Mouse (Mus musculus) heart, adult 2 months (tissue): ENCODE results near the gene Gm10320. TPM values are rescaled to one million over a fixed set of nuclear protein-coding genes. Genes with fewer than 3 reads are reported as not detected.

Experiments
- DNase-seq, 2 experiments: peaks; one replicate each; pipeline ENCODE4 v3.0.0; 2021
- H3K27ac ChIP-seq: fragments of 200-600 bp; 2 replicates; pipeline ENCODE4 v1.8.1; 2022
- H3K27me3 ChIP-seq: fragments of 200-500 bp; 2 replicates; pipeline ENCODE4 v1.6.1; 2012; ENCODE audit warnings: mild to moderate bottlenecking, low read length, inconsistent platforms, mixed read lengths; ENCODE audit not compliant: control insufficient read depth, insufficient read depth
- H3K36me3 ChIP-seq: fragments of 200-500 bp; 2 replicates; pipeline ENCODE4 v1.6.1; 2012; ENCODE audit warnings: low read length, inconsistent platforms; ENCODE audit not compliant: control insufficient read depth, insufficient read depth
- H3K4me1 ChIP-seq: fragments of 200-500 bp; 2 replicates; pipeline ENCODE4 v1.6.1; 2011; ENCODE audit warnings: low read length; ENCODE audit not compliant: control insufficient read depth, insufficient read depth
- H3K4me3 ChIP-seq: fragments of 200-600 bp; 2 replicates; pipeline ENCODE4 v1.8.1; 2022
- H3K79me2 ChIP-seq: fragments of 200-500 bp; replicated peaks from 2 replicates; pipeline ENCODE4 v1.6.1; 2012; ENCODE audit warnings: mild to moderate bottlenecking, inconsistent platforms, low read length, moderate library complexity, mixed read lengths; ENCODE audit not compliant: control insufficient read depth, insufficient read depth
- H3K9ac ChIP-seq: fragments of 200-500 bp; 2 replicates; pipeline ENCODE4 v1.6.1; 2012; ENCODE audit warnings: low read depth, mild to moderate bottlenecking, control low read depth, inconsistent platforms, low read length, mixed read lengths
- CTCF ChIP-seq: fragments of 200-600 bp; IDR thresholded peaks from 2 replicates; pipeline ENCODE4 v1.8.1; 2022; ENCODE audit warnings: antibody characterized with exemption, mild to moderate bottlenecking, moderate library complexity
- EP300 ChIP-seq: fragments of 200-500 bp; IDR thresholded peaks from 2 replicates; pipeline ENCODE4 v1.6.1; 2011; ENCODE audit warnings: low read depth, low read length, control low read depth; ENCODE audit not compliant: insufficient read depth
- POLR2A ChIP-seq: fragments of 200-500 bp; IDR thresholded peaks from 2 replicates; pipeline ENCODE4 v1.6.1; 2011; ENCODE audit warnings: mild to moderate bottlenecking, low read depth, low read length, control low read depth; ENCODE audit not compliant: insufficient read depth
- WGBS: fragments of 180-500 bp; shearing (Covaris S2); methylation state at CpG from one replicate; pipeline ENCODE4 v1.1.7; 2018; 5-methylcytosine and 5-hydroxymethylcytosine counted together
- intact Hi-C: fragments of 180-260 bp; cut with DNase I; formaldehyde crosslinking; loops from one replicate; pipeline ENCODE4 v1.15.1; 2025
- polyA plus RNA-seq: library from polyadenylated mRNA; depleted of rRNA; stranded (reverse); fragments of >200 nt; gene quantifications from 2 replicates; pipeline ENCODE4 v1.2.3, GENCODE M21; 2012
- total RNA-seq, 2 experiments: library from RNA; stranded (reverse); gene quantifications; 2 replicates each; pipeline ENCODE4 v1.2.3; 2021

Gene Gm10320
- total and polyA plus RNA-seq, 3 experiments, result 0.27 TPM; not detected in 2

- Histone ChIP-seq H3K27ac (no peak overlapping the region), H3K36me3 (no peaks in the 10 kb centered on the region), H3K9ac (no peak overlapping the region), H3K27me3 (no peaks in the 10 kb centered on the region), H3K4me3 (no peak overlapping the region), H3K79me2 (no peaks in the 10 kb centered on the region), H3K4me1 (no peaks in the 10 kb centered on the region)
- peak in 1 of 2 experiments; percentile 8 for DNase-seq
- intact Hi-C loops, result no loop called here
- WGBS, result 62% methylated on average over 4 of the region's 4 CpGs
- TF ChIP-seq CTCF, result no peak
- no peak for TF ChIP-seq POLR2A
- no peak for TF ChIP-seq EP300
These were observed 21.9 kb downstream of the Gm10320 start for GRCm38 (mm10) chr13:98469916-98470315.

- WGBS, result 66% methylated on average over 4 of the region's 4 CpGs
- no peak for DNase-seq
- no peak overlapping the region for H3K27ac ChIP-seq
- H3K79me2 ChIP-seq, result no peaks in the 10 kb centered on the region
- H3K27me3 ChIP-seq, result no peaks in the 10 kb centered on the region
- no peak for TF ChIP-seq CTCF
- TF ChIP-seq POLR2A, result no peak
- TF ChIP-seq EP300, result no peak
- no peaks in the 10 kb centered on the region for H3K36me3 ChIP-seq
- no peak overlapping the region for H3K9ac ChIP-seq
- H3K4me1 ChIP-seq, result no peaks in the 10 kb centered on the region
- no peak overlapping the region for H3K4me3 ChIP-seq
- intact Hi-C loops, result no loop called here
These were observed 30.3 kb downstream of the Gm10320 start for GRCm38 (mm10) chr13:98461467-98461866.

- H3K27me3 ChIP-seq, result no peaks in the 10 kb centered on the region
- H3K27ac ChIP-seq, result no peak overlapping the region
- no peaks in the 10 kb centered on the region for H3K36me3 ChIP-seq
- TF ChIP-seq EP300, result no peak
- no peak for TF ChIP-seq POLR2A
- TF ChIP-seq CTCF, result no peak
- no peak for DNase-seq
- intact Hi-C loops, result no loop called here
- 53% methylated on average over 2 of the region's 2 CpGs for WGBS
- H3K4me1 ChIP-seq, result no peaks in the 10 kb centered on the region
- no peaks in the 10 kb centered on the region for H3K79me2 ChIP-seq
- H3K4me3 ChIP-seq, result no peak overlapping the region
- H3K9ac ChIP-seq, result no peak overlapping the region
These were observed 35.4 kb downstream of the Gm10320 start for GRCm38 (mm10) chr13:98456398-98456797.

- Histone ChIP-seq H3K27ac (no peak overlapping the region), H3K4me3 (no peak overlapping the region), H3K79me2 (no peaks in the 10 kb centered on the region), H3K4me1 (no peaks in the 10 kb centered on the region), H3K9ac (no peak overlapping the region), H3K27me3 (no peaks in the 10 kb centered on the region), H3K36me3 (no peaks in the 10 kb centered on the region)
- TF ChIP-seq CTCF (no peak), POLR2A (no peak), EP300 (no peak)
- DNase-seq, result no peak
- 83% methylated on average over 10 of the region's 10 CpGs for WGBS
- intact Hi-C loops, result no loop called here
These were observed 36.2 kb downstream of the Gm10320 start for GRCm38 (mm10) chr13:98455646-98456045.

- no peaks in the 10 kb centered on the region for H3K27me3 ChIP-seq
- H3K79me2 ChIP-seq, result no peaks in the 10 kb centered on the region
- TF ChIP-seq EP300 (no peak), POLR2A (no peak), CTCF (no peak)
- no peak overlapping the region for H3K4me3 ChIP-seq
- intact Hi-C loops, result no loop called here
- H3K27ac ChIP-seq, result no peak overlapping the region
- no peaks in the 10 kb centered on the region for H3K36me3 ChIP-seq
- H3K9ac ChIP-seq, result no peak overlapping the region
- DNase-seq, result no peak
- no peaks in the 10 kb centered on the region for H3K4me1 ChIP-seq
- 80% methylated on average over 12 of the region's 12 CpGs for WGBS
These were observed 37.4 kb downstream of the Gm10320 start for GRCm38 (mm10) chr13:98454224-98454967.

- Histone ChIP-seq H3K27me3 (no peaks in the 10 kb centered on the region), H3K4me1 (no peaks in the 10 kb centered on the region), H3K4me3 (no peak overlapping the region), H3K27ac (no peak overlapping the region), H3K9ac (no peak overlapping the region), H3K36me3 (no peaks in the 10 kb centered on the region), H3K79me2 (no peaks in the 10 kb centered on the region)
- DNase-seq, result no peak
- 75% methylated on average over 4 of the region's 4 CpGs for WGBS
- intact Hi-C loops, result no loop called here
- TF ChIP-seq POLR2A (no peak), CTCF (no peak), EP300 (no peak)
These were observed 38.7 kb downstream of the Gm10320 start for GRCm38 (mm10) chr13:98453146-98453545.
